ENCODE assay signal across 1 mouse cellular context in genomic region chr11:70030651-70031320, GRCm38 (mm10).
TF ChIP-seq lines count a peak whose summit lies in the region.

No protein-coding gene starts in this region.

TF ChIP-seq in CH12.LX, 34 proteins besides CTCF, POLR2A, EP300 and RAD21:
- TF ChIP-seq MAFK (IDR thresholded peaks at IDR 0.05; ENCODE audit: insufficient replicate concordance, low read length) (no peak), MYC (IDR thresholded peaks at IDR 0.05; ENCODE audit: low read depth, low read length) (no peak), IRF4 (IDR thresholded peaks at IDR 0.05; ENCODE audit: low read depth, low read length) (no peak), UBTF (IDR thresholded peaks at IDR 0.05; ENCODE audit: low read depth, low read length) (no peak), PAX5 (IDR thresholded peaks at IDR 0.05; ENCODE audit: low read length) (no peak), MAX (IDR thresholded peaks at IDR 0.05; ENCODE audit: low read length) (no peak), MXI1 (IDR thresholded peaks at IDR 0.05; ENCODE audit: low read depth, low read length) (no peak), BHLHE40 (IDR thresholded peaks at IDR 0.05; ENCODE audit: low read depth, low read length) (no peak), CHD1 (IDR thresholded peaks at IDR 0.05; ENCODE audit: low read depth, low read length) (no peak), SIN3A (IDR thresholded peaks at IDR 0.05; ENCODE audit: low read length) (no peak), MEF2A (IDR thresholded peaks at IDR 0.05; ENCODE audit: borderline replicate concordance, low read depth, low read length) (no peak), ETS1 (conservative IDR thresholded peaks at IDR 0.05; ENCODE audit: low read depth, low read length) (no peak), TBP (conservative IDR thresholded peaks at IDR 0.05; ENCODE audit: low read depth, low read length) (no peak), GABPA (IDR thresholded peaks at IDR 0.05; ENCODE audit: insufficient replicate concordance, low read depth, low read length) (no peak), ZC3H11A (IDR thresholded peaks at IDR 0.05; ENCODE audit: low read depth, low read length) (no peak), NRF1 (IDR thresholded peaks at IDR 0.05; ENCODE audit: low read depth, low read length) (no peak), E2F4 (IDR thresholded peaks at IDR 0.05; ENCODE audit: insufficient replicate concordance, low read depth, low read length) (no peak), POLR2AphosphoS2 (IDR thresholded peaks at IDR 0.05; ENCODE audit: low read depth, low read length) (no peak), MAZ (IDR thresholded peaks at IDR 0.05; ENCODE audit: low read depth, low read length) (no peak), JUND (conservative IDR thresholded peaks at IDR 0.05; ENCODE audit: low read depth, low read length) (no peak)
TF ChIP-seq in CH12.LX: peak in this region for 0.
